21 mouse cellular contexts compared by ENCODE assay signal in the genomic region with DNA sequence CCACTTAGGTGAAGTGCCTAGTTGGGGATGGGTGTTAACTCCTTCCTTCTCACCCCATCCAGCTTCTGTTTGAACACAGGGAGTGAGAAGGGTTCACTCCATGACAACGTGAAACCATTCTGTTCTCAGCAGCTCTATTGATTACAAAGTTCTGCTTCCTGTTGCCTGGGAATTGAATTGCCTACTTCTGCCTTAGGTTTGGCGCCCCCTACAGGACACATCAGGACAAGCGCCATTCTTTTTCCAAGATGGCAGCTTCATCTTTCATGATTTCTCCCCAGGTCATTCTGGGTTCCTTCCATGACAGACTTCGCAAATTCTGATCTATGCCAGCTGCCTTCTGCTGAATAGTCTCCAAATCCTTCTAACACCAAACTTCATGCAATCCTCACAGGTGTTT.
DNase-seq lines count a peak whose midpoint lies in the region; ATAC-seq and TF ChIP-seq lines count a peak whose summit lies in the region.
"Had no signal": no experiment of that assay in that cellular context is flagged by ENCODE, and none has a peak within 500 bp of the region (broad histone marks: within the 10 kb centered on the region; RNA-seq: fewer than 3 reads in every experiment).

No protein-coding gene starts in this region.

- no peaks in the 10 kb centered on the region for H3K4me1 ChIP-seq in intestine, postnatal 0 days (replicated peaks; ENCODE audit: control insufficient read depth, insufficient read depth, low read length)
- H3K4me1 ChIP-seq in intestine, embryonic 15.5 days (replicated peaks) = no peaks in the 10 kb centered on the region
- no peaks in the 10 kb centered on the region for H3K4me1 ChIP-seq in lung, embryonic 14.5 days (ENCODE audit: insufficient read depth)
- H3K4me1 ChIP-seq in stomach, postnatal 0 days (replicated peaks; ENCODE audit: control insufficient read depth, insufficient read depth) = no peaks in the 10 kb centered on the region
- H3K4me1 ChIP-seq: forebrain, embryonic 10.5 days; heart, embryonic 15.5 days; limb, embryonic 13.5 days; midbrain, embryonic 10.5 days had no signal

- no peak overlapping the region for H3K9ac ChIP-seq in intestine, postnatal 0 days (ENCODE audit: low read depth, low read length)
- H3K9ac ChIP-seq in intestine, embryonic 15.5 days = no peak overlapping the region
- H3K9ac ChIP-seq in lung, embryonic 14.5 days = no peak overlapping the region
- no peak overlapping the region for H3K9ac ChIP-seq in stomach, postnatal 0 days (ENCODE audit: low read length)
- H3K9ac ChIP-seq: heart, embryonic 15.5 days; limb, embryonic 13.5 days had no signal

- no peak overlapping the region for H3K4me2 ChIP-seq in intestine, postnatal 0 days (replicated peaks; ENCODE audit: low read depth)
- H3K4me2 ChIP-seq in intestine, embryonic 15.5 days (replicated peaks) = no peak overlapping the region
- no peak overlapping the region for H3K4me2 ChIP-seq in lung, embryonic 14.5 days
- H3K4me2 ChIP-seq in stomach, postnatal 0 days (replicated peaks; ENCODE audit: low read depth) = no peak overlapping the region
- H3K4me2 ChIP-seq: heart, embryonic 15.5 days; limb, embryonic 13.5 days had no signal

- no peaks in the 10 kb centered on the region for H3K27me3 ChIP-seq in intestine, postnatal 0 days (replicated peaks; ENCODE audit: control insufficient read depth, insufficient read depth, low read length)
- no peaks in the 10 kb centered on the region for H3K27me3 ChIP-seq in intestine, embryonic 15.5 days (replicated peaks)
- no peaks in the 10 kb centered on the region for H3K27me3 ChIP-seq in lung, embryonic 14.5 days (ENCODE audit: insufficient read depth, low read length)
- H3K27me3 ChIP-seq in Patski = no peaks in the 10 kb centered on the region
- no peaks in the 10 kb centered on the region for H3K27me3 ChIP-seq in stomach, postnatal 0 days (ENCODE audit: control insufficient read depth, insufficient read depth, low read length)
- H3K27me3 ChIP-seq: heart, embryonic 15.5 days; limb, embryonic 13.5 days had no signal

- CTCF ChIA-PET in Patski (lab: Charles Lee) = interaction anchor here (1.3 kb wide), 1 partner anchor 11 kb away, joined by 4 read pairs; no protein-coding TSS in a partner anchor

- no peaks in the 10 kb centered on the region for H3K9me3 ChIP-seq in intestine, postnatal 0 days (ENCODE audit: control insufficient read depth)
- no peaks in the 10 kb centered on the region for H3K9me3 ChIP-seq in intestine, embryonic 15.5 days
- 0 out of 2 replicates have a peak, but pooled peaks cover 4% of the 10 kb centered on the region for H3K9me3 ChIP-seq in lung, embryonic 14.5 days (ENCODE audit: low read depth, low read length)
- H3K9me3 ChIP-seq in stomach, postnatal 0 days (ENCODE audit: control insufficient read depth, low read length) = 0 out of 2 replicates have a peak, but pooled peaks cover 2% of the 10 kb centered on the region
- H3K9me3 ChIP-seq: heart, embryonic 15.5 days had no signal

- no peak for TF ChIP-seq EP300 in stomach, postnatal 0 days (optimal IDR thresholded peaks at IDR 0.05)

- TF ChIP-seq CTCF in intestine, postnatal 0 days (IDR thresholded peaks at IDR 0.05; ENCODE audit: low read depth) = peak; percentile 53
- TF ChIP-seq CTCF in lung, embryonic 14.5 days (IDR thresholded peaks at IDR 0.05; ENCODE audit: low read depth) = peak; percentile 46
- TF ChIP-seq CTCF in Patski (IDR thresholded peaks at IDR 0.05) = peak; percentile 21
- TF ChIP-seq CTCF in stomach, postnatal 0 days (IDR thresholded peaks at IDR 0.05; ENCODE audit: low read depth) = peak; percentile 46

- no peak for ATAC-seq in intestine, postnatal 0 days
- ATAC-seq in intestine, embryonic 15.5 days = no peak
- ATAC-seq in lung, embryonic 14.5 days (ENCODE audit: insufficient read depth) = no peak
- ATAC-seq in Patski = no peak
- no peak for ATAC-seq in stomach, postnatal 0 days (ENCODE audit: low FRiP score, low TSS enrichment)

- DNase-seq in lung, embryonic 14.5 days = no peak
- DNase-seq in lung, postnatal 4 days = no peak
- no peak for DNase-seq in Patski (ENCODE audit: low read depth, low spot score)
- DNase-seq in stomach, postnatal 0 days (ENCODE audit: low spot score) = no peak
- DNase-seq in urinary bladder, postnatal 14 days (ENCODE audit: low spot score) = no peak
- DNase-seq: adrenal gland, postnatal 36 days; cerebellum, adult 2 months; cerebellum, postnatal 36 days; heart, adult 18-20 months; kidney, adult 9 months; kidney, postnatal 4 days; retina, postnatal 1 day; thymus, adult 18-20 months; thymus, postnatal 4 days had no signal

- H3K4me3 ChIP-seq in intestine, postnatal 0 days (ENCODE audit: low read depth, low read length) = no peak overlapping the region
- no peak overlapping the region for H3K4me3 ChIP-seq in intestine, embryonic 15.5 days (replicated peaks)
- no peak overlapping the region for H3K4me3 ChIP-seq in lung, embryonic 14.5 days (ENCODE audit: low read depth, low read length)
- H3K4me3 ChIP-seq in stomach, postnatal 0 days (ENCODE audit: low read depth, low read length) = no peak overlapping the region
- H3K4me3 ChIP-seq: forebrain, embryonic 10.5 days; heart, embryonic 15.5 days; limb, embryonic 13.5 days; midbrain, embryonic 10.5 days had no signal

- POLR2A ChIA-PET in Patski (lab: Charles Lee) = no interaction called here

- WGBS in intestine, postnatal 0 days = 72% methylated on average over 4 of the region's 4 CpGs
- 74% methylated on average over 4 of the region's 4 CpGs for WGBS in intestine, embryonic 15.5 days
- 64% methylated on average over 4 of the region's 4 CpGs for WGBS in lung, embryonic 14.5 days
- 72% methylated on average over 4 of the region's 4 CpGs for WGBS in stomach, postnatal 0 days

- in situ Hi-C loops in Patski (cut with MboI; ENCODE audit: low pct_unique_long_range_greater_than_20kb) = loop anchor here (25.0 kb wide), 1 partner anchor 550 kb away; no protein-coding TSS in a partner anchor

- H3K27ac ChIP-seq in intestine, postnatal 0 days (ENCODE audit: low read depth, low read length) = no peak overlapping the region
- H3K27ac ChIP-seq in intestine, embryonic 15.5 days = no peak overlapping the region
- no peak overlapping the region for H3K27ac ChIP-seq in lung, embryonic 14.5 days (ENCODE audit: low read depth)
- no peak overlapping the region for H3K27ac ChIP-seq in stomach, postnatal 0 days (replicated peaks)
- H3K27ac ChIP-seq: forebrain, embryonic 10.5 days; heart, embryonic 15.5 days; limb, embryonic 13.5 days; macrophage; midbrain, embryonic 10.5 days had no signal

- no peaks in the 10 kb centered on the region for H3K36me3 ChIP-seq in intestine, postnatal 0 days (ENCODE audit: control insufficient read depth, insufficient read depth)
- no peaks in the 10 kb centered on the region for H3K36me3 ChIP-seq in intestine, embryonic 15.5 days
- no peaks in the 10 kb centered on the region for H3K36me3 ChIP-seq in lung, embryonic 14.5 days (ENCODE audit: insufficient read depth)
- H3K36me3 ChIP-seq in stomach, postnatal 0 days (ENCODE audit: control insufficient read depth, insufficient read depth, low read length) = no peaks in the 10 kb centered on the region
- H3K36me3 ChIP-seq: forebrain, embryonic 10.5 days; heart, embryonic 15.5 days; limb, embryonic 13.5 days; midbrain, embryonic 10.5 days had no signal
